Mouse (Mus musculus): ENCODE measurements around the gene Mia. TPM values are rescaled to one million over a fixed set of nuclear protein-coding genes. Genes with fewer than 3 reads are reported as not detected.

Gene Mia
- not detected for polyA plus RNA-seq (2021)

- CTCF ChIA-PET, result interaction anchor here (0.7 to 1.1 kb wide), 2 partner anchors 13 to 21 kb away, joined by 3 read pairs; no protein-coding TSS in a partner anchor
- DNase-seq (ENCODE audit: low read depth, low spot score) (no peak), ATAC-seq (no peak)
- H3K27me3 ChIP-seq, result no peaks in the 10 kb centered on the region
- POLR2A ChIA-PET, result no interaction called here
- in situ Hi-C loops (cut with MboI; ENCODE audit: low pct_unique_long_range_greater_than_20kb), result loop anchor here (25.0 kb wide), 1 partner anchor 306 kb away; the partner anchor contains the start of genes Prx and Sertad1
- no peak for TF ChIP-seq CTCF (IDR thresholded peaks at IDR 0.05)
Observed at GRCm38 (mm10) chr7:27180837-27181695, at the start of gene Mia, which contains the start of gene Gm21983. Gene Mia (minus strand): TSS chr7:27181157. Gene Gm21983 (minus strand): TSS chr7:27181086.

GRCm38 (mm10) chr7:27228865-27229264, 47.9 kb upstream of the Mia start:
- ChIA-PET CTCF (no interaction called here), POLR2A (no interaction called here)
- in situ Hi-C loops (cut with MboI; ENCODE audit: low pct_unique_long_range_greater_than_20kb), result no loop called here
- no peak for ATAC-seq
- no peaks in the 10 kb centered on the region for H3K27me3 ChIP-seq
- TF ChIP-seq CTCF (IDR thresholded peaks at IDR 0.05), result no peak
- no peak for DNase-seq (ENCODE audit: low read depth, low spot score)

GRCm38 (mm10) chr7:27228281-27228821, 47.4 kb upstream of the Mia start, which contains the start of gene Itpkc:
Gene Itpkc (minus strand): TSS chr7:27228661.
- DNase-seq (ENCODE audit: low read depth, low spot score) (no peak), ATAC-seq (peak; percentile 54)
- no peak for TF ChIP-seq CTCF (IDR thresholded peaks at IDR 0.05)
- H3K27me3 ChIP-seq, result no peaks in the 10 kb centered on the region
- ChIA-PET CTCF (no interaction called here), POLR2A (interaction anchor here (0.9 kb wide), 1 partner anchor 65 kb away, joined by 4 read pairs; no protein-coding TSS in a partner anchor)
- in situ Hi-C loops (cut with MboI; ENCODE audit: low pct_unique_long_range_greater_than_20kb), result no loop called here

- in situ Hi-C loops (cut with MboI; ENCODE audit: low pct_unique_long_range_greater_than_20kb), result no loop called here
- DNase-seq (ENCODE audit: low read depth, low spot score), result no peak
- no peak for TF ChIP-seq CTCF (IDR thresholded peaks at IDR 0.05)
- CTCF ChIA-PET, result interaction anchor here (0.8 kb wide), 1 partner anchor 12 kb away, joined by 3 read pairs; no protein-coding TSS in a partner anchor
- peak; percentile 3 for ATAC-seq
- no peaks in the 10 kb centered on the region for H3K27me3 ChIP-seq
- POLR2A ChIA-PET, result interaction anchor here (0.9 kb wide), 1 partner anchor 64 kb away, joined by 4 read pairs; no protein-coding TSS in a partner anchor
Observed at GRCm38 (mm10) chr7:27227676-27228075, 46.7 kb upstream of the Mia start.

GRCm38 (mm10) chr7:27227276-27227675, 46.3 kb upstream of the Mia start:
- in situ Hi-C loops (cut with MboI; ENCODE audit: low pct_unique_long_range_greater_than_20kb), result no loop called here
- ChIA-PET CTCF (interaction anchor here (0.8 kb wide), 1 partner anchor 11 kb away, joined by 3 read pairs; no protein-coding TSS in a partner anchor), POLR2A (no interaction called here)
- DNase-seq (ENCODE audit: low read depth, low spot score) (no peak), ATAC-seq (no peak)
- TF ChIP-seq CTCF (IDR thresholded peaks at IDR 0.05), result no peak
- H3K27me3 ChIP-seq, result no peaks in the 10 kb centered on the region

- no peaks in the 10 kb centered on the region for H3K27me3 ChIP-seq
- ChIA-PET POLR2A (interaction anchor here (1.5 kb wide), 1 partner anchor 58 kb away, joined by 5 read pairs; the partner anchor contains the start of gene Egln2), CTCF (no interaction called here)
- no peak for TF ChIP-seq CTCF (IDR thresholded peaks at IDR 0.05)
- ATAC-seq, result no peak
- DNase-seq (ENCODE audit: low read depth, low spot score), result no peak
- in situ Hi-C loops (cut with MboI; ENCODE audit: low pct_unique_long_range_greater_than_20kb), result no loop called here
Observed at GRCm38 (mm10) chr7:27224877-27225575, 44.1 kb upstream of the Mia start.

DNA sequence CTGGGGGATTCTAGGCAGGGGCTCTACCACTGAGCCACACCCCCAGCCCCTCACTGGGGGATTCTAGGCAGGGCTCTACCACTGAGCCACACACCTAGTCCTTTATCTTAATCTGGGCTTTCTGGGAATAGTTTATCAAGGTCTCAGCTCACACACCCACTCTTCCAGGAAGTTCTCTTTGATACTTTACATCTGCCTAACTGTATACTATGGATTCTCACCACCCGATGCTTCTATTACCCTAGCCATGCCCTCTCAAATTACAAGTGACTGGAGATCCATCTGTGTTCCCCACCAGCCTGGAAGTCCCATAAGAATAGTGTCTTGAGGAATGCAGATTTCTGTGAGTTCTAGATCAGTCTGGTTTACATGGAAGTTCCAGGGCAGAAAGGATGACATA, 41.6 kb upstream of the Mia start:
- CTCF ChIA-PET, result interaction anchor here (1.6 kb wide), 1 partner anchor 10 kb away, joined by 3 read pairs; the partner anchor contains the start of gene Coq8b
- in situ Hi-C loops (cut with MboI; ENCODE audit: low pct_unique_long_range_greater_than_20kb), result no loop called here
- DNase-seq (ENCODE audit: low read depth, low spot score) (no peak), ATAC-seq (no peak)
- no peaks in the 10 kb centered on the region for H3K27me3 ChIP-seq
- TF ChIP-seq CTCF (IDR thresholded peaks at IDR 0.05), result no peak
- POLR2A ChIA-PET, result no interaction called here

DNA sequence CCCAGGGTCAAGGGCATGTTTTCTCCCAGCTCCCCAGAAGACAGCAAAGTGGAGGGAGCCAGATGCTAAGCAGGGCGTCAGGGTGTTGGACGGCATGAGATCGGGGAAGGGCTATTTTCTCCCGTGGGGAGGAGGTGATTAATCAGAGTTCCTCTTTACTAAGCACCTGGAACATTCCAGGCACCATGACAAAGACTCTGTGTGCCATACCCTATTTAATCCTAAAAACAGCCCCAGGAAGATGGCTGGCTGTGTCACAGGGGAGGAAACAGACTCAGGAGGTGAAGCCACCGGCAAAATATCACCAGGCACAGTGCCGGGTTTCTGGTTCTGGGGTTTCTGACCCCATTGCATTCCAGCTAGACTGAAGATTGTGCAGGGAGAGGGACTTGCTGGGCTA, 41.0 kb upstream of the Mia start:
- no peaks in the 10 kb centered on the region for H3K27me3 ChIP-seq
- in situ Hi-C loops (cut with MboI; ENCODE audit: low pct_unique_long_range_greater_than_20kb), result no loop called here
- ChIA-PET POLR2A (no interaction called here), CTCF (interaction anchor here (1.3 to 1.6 kb wide), 2 partner anchors 11 to 13 kb away, joined by 3 read pairs; partner anchors contain the start of gene Coq8b)
- DNase-seq (ENCODE audit: low read depth, low spot score) (no peak), ATAC-seq (peak; percentile 23)
- TF ChIP-seq CTCF (IDR thresholded peaks at IDR 0.05), result no peak

- POLR2A ChIA-PET, result no interaction called here
- in situ Hi-C loops (cut with MboI; ENCODE audit: low pct_unique_long_range_greater_than_20kb), result no loop called here
Observed at GRCm38 (mm10) chr7:27219937-27220336, 39.0 kb upstream of the Mia start.

DNA sequence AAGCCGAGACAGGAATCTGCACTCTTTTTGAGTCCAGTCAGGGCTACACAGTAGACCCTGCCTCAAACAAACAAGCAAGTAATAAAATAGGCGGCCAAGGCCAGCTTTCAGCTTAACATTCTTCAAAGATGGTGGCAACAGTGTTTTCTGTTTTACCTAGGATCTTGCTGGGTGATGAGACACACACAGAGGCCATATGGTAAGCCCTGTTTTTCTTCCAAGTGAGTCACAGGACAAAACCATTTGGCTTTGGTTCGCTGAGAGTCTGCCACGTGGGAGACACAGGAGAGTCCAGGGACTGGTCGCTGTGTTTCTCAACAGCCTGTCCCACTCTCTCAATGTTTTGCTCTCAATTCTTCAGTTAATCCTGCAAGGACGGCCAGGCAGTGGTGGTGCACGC, 37.6 kb upstream of the Mia start:
- no peak for DNase-seq (ENCODE audit: low read depth, low spot score)
- H3K27me3 ChIP-seq, result no peaks in the 10 kb centered on the region
- ATAC-seq, result peak; percentile 35
- in situ Hi-C loops (cut with MboI; ENCODE audit: low pct_unique_long_range_greater_than_20kb), result no loop called here
- POLR2A ChIA-PET, result no interaction called here
- TF ChIP-seq CTCF (IDR thresholded peaks at IDR 0.05), result no peak
- CTCF ChIA-PET, result no interaction called here

More at GRCm38 (mm10) chr7:27219937-27220336, 39.0 kb upstream of the Mia start:
- TF ChIP-seq CTCF (IDR thresholded peaks at IDR 0.05), result no peak
- DNase-seq (ENCODE audit: low read depth, low spot score) (no peak), ATAC-seq (no peak)
- CTCF ChIA-PET, result interaction anchor here (1.5 kb wide), 1 partner anchor 11 kb away, joined by 4 read pairs; no protein-coding TSS in a partner anchor
- no peaks in the 10 kb centered on the region for H3K27me3 ChIP-seq
